Mouse (Mus musculus): ENCODE results near the gene Mad1l1.

The Mad1l1 gene

DNA sequence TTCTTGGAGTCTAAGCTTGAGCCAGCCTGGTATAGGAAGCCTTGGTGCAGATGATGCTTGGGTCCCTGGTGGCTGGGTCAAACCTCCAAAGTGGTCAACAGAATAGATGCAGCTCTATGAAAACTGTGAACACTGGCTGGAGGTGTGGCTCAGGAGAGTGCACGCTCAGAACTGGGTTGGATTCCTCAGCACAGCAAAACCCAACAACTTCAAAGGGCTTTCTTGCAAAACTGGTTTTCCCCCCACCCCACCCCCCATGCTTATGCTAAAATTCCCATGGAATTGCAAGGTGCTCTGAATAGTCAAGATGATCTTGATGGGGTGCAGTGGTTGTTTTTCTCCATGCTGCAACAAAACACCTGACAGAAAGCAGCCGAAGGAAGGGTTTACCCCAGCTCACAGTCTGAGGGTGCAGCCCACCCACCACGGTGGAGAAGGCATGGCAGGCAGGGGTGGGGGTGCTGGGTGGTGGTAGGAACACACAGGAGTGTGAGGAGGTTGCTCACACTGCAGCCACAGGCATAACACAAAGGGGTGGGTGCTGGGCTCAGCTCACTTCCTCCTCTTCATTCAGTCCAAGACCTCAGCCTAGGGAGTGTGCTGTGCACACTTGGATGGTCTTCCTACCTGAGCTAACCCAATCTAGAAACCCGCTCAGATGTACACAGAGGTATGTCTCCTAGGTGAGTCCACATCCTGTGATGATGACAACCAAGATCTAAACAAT lies 197.5 kb downstream of the Mad1l1 start:
- DNase-seq: no peak

DNA sequence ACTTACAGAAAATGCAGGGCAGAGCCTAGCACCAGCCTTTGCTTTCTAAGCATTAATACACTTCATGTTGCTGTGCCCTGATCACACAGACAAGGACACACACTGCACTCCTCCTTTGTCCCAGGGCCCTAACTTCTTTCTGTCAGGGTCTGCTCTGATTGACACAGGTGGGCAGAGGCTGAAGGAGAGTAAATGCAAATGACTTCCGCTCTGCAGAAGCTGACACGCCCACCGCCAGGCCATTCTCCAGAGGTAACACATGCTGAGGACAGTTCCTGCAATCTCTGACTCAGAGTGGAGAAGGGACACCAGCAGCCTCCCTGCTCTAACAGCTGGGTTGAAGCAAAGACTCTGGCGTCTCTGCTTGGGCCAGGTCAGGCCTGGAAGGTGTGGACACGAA lies 198.2 kb downstream of the Mad1l1 start:
- no peak for DNase-seq

DNA sequence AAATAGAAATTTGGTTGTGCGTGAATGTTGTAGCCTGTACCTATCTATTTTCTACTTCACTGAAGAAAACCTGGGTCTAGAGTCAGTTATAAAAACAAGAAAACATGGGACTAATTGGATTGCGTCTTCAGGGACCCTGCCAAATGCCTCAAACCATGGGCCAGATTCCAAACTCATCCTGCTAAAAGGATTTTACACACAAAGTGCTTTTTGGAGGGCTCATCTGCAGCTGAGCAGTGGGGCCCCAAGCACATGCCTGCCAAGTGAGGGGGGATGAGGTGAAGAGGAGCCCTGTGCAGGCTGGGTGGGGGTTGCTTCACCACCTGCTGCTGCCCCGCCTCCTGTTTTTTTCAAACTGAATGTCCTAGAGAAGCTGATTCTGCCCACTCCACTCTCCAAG lies 199.4 kb downstream of the Mad1l1 start:
- no peak for DNase-seq

- DNase-seq: peak; percentile 49
Measured at GRCm38 (mm10) chr5:140118921-140119320, 202.4 kb downstream of the Mad1l1 start.

- DNase-seq: no peak
Measured at GRCm38 (mm10) chr5:140117968-140118367, 203.4 kb downstream of the Mad1l1 start.

- peak; percentile 32 for DNase-seq
Measured at GRCm38 (mm10) chr5:140115434-140116271, 205.7 kb downstream of the Mad1l1 start.

GRCm38 (mm10) chr5:140114512-140115060 lies 206.8 kb downstream of the Mad1l1 start:
- no peak for DNase-seq

DNA sequence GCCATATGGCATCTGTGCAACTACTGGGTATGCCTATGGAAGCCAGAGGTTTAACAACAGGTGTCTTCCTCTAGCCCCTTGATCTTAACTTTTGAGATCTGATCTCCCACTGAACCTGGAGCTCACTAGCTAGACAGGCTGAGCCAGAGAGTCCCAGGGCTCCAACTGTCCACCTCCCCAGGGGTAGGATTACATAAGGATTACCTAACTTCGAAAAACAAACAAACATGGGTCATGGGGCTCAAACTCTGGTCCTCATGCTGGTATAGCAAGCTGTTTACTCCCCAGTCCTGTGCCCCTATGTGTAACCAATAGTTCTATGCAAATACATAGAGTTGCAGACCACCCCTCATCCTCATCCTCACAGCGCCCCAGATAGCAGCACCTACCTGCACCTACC lies 208.1 kb downstream of the Mad1l1 start:
- no peak for DNase-seq

DNA sequence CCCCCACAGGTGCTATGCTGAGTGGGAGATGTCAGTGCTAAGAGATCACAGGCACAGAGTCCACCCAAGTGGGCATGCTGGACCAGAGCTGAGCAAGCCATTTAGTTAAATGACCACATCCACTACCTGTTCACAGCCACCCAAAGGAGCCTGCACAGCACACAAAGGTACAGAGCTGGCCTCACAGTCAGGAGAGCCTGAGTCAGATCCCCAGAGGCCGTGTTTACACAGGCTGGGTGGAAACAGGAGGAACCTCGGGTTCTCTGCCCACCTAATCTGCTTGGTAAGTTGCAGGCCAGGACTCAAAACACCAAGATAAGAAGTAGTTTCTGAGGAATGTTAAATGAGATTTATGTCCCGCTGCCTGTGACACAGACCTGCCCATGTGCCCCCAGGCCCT lies 211.3 kb downstream of the Mad1l1 start:
- DNase-seq: no peak

- no peak for DNase-seq
Measured at GRCm38 (mm10) chr5:140107907-140108306, 213.4 kb downstream of the Mad1l1 start.

DNA sequence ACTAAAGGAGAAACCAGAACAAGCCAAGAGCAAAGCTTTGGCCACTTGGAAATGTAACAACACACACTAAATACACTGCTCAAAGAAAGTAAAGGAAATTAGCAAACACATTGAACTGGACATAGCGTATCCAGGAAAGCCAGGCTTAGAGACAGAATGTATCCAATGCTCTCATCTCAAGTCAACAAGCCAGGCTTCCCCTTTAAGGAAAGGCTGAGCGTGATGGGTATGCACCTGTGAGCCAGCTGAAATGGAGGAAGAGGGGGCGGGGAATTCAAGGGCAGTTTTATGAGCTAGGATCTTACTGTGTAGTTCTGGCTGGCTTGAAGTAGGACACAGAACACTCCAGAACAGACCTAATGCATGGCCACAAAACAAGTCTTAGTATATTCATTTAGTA lies 215.3 kb downstream of the Mad1l1 start:
- DNase-seq: no peak

DNA sequence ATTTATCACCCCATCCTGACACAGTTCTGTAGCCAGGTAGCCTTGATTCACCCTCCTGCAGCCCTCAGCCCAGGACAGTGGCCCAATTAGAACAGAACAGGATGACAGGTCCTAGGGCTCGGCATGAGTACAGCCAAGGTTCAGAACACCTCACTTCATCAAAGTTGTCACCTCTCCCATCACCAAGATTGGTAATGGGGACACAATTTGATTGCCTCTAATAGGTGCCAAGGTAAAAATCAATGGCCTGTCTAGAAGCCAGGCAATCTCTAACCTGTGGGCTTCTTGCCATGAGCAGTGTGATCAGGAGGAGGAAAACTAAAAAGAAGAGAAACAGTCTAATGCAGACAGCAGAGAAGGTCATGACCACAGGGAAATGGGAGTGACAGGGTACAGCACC lies 216.5 kb downstream of the Mad1l1 start:
- no peak for DNase-seq

- DNase-seq: no peak
Measured at GRCm38 (mm10) chr5:140102731-140103130, 218.6 kb downstream of the Mad1l1 start.

GRCm38 (mm10) chr5:140101409-140102009 lies 219.8 kb downstream of the Mad1l1 start:
- no peak for DNase-seq

DNA sequence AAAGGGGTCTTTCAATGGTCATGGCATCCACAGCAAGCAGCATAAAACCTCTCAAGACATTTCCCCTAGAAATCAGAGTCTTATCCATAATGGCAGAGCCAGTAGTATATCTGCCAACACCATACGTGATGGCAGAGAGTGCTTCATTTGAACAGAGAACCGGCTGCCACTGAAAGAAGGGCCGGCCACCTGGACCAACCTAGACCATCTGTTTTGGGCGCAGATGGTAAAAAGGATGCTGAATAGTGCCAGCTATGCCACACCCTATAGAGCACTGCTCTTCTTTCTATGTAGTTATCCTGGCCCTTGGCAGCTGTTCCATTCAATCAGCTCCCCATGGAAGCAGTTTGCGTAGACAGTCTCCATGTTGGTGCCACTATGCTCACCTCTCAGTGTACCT lies 222.6 kb downstream of the Mad1l1 start:
- peak; percentile 90 for DNase-seq

- DNase-seq: peak; percentile 32
Measured at GRCm38 (mm10) chr5:140095203-140095602, 226.1 kb downstream of the Mad1l1 start.

DNA sequence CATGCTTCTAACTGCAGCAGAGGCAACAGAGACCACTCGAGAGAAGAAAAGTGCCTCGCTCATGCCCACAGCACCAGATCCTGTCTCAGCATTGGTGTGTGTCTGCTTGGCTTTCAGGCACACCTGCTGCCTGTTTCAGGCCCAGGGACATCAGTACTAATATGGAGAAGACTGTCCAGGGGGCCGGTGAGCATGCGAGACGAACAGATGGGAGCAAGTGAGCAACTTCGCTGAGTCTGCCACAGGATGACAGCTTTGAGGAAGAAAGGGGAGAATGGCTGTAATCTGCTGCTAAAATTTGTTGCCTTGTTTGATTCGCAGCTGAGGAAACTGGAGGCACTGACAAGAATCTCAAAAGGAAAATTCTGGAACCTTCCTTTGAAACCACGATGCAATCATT lies 227.9 kb downstream of the Mad1l1 start:
- no peak for DNase-seq

- peak; percentile 72 for DNase-seq
Measured at GRCm38 (mm10) chr5:140091601-140092000, 229.8 kb downstream of the Mad1l1 start.

DNA sequence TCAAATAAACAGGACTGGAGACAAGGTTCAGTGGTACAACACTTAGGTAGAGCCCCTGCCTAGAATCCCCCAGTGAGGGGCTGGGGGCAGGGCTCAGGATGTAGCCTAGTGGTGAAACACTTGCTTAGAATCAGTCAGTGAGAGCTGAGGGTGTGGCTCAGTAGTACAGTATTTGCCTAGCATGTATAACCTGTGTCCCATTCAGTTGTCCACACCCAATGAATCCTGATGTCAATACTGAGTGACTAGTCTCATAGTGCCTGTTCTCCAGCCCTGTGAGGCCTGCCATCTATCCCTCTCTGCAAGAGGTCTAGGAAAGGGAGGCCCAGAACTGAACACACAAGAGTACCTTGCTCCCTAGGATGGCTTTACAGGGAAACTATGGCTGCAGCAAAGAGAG lies 232.1 kb downstream of the Mad1l1 start:
- DNase-seq: no peak

DNA sequence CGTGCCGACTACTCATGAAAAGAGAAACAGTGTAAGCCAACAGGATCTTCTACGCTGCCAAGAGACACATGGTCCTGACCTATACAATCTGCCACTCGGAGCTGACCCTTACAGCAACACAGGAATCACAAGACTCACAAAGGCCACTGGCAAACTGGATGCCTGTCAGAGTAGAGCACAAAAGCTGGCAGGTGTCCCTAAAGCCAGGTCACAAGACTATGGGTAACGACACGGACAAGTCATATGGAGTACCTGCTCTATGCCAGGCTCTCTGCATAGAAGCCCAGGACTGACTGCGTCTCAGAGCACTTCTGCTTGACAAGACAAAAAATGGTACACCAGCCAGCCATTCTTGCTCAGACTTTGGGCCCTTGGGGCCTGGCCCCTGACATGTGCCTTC lies 234.1 kb downstream of the Mad1l1 start:
- DNase-seq: no peak

DNA sequence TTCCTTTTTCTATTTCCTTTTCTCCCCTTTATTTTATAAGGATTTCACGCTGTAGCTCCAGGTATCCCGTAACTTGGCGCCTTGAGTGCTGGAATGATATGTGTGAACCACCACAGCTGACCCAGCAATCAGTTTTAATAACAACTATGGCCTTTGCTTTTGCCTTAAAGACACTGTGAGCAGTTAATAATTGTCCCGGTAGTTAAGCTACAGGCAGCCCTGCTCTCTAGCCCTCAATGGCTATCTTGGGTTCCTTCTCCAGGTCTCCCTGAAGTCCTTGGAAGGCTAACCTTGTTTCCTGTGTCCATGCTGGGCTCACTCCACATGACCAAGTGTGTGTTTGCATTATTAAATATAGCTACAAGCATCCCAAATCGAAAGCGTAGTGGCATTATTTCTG lies 237.0 kb downstream of the Mad1l1 start:
- no peak for DNase-seq

- DNase-seq: no peak
Measured at GRCm38 (mm10) chr5:140083911-140084310, 237.4 kb downstream of the Mad1l1 start.

DNA sequence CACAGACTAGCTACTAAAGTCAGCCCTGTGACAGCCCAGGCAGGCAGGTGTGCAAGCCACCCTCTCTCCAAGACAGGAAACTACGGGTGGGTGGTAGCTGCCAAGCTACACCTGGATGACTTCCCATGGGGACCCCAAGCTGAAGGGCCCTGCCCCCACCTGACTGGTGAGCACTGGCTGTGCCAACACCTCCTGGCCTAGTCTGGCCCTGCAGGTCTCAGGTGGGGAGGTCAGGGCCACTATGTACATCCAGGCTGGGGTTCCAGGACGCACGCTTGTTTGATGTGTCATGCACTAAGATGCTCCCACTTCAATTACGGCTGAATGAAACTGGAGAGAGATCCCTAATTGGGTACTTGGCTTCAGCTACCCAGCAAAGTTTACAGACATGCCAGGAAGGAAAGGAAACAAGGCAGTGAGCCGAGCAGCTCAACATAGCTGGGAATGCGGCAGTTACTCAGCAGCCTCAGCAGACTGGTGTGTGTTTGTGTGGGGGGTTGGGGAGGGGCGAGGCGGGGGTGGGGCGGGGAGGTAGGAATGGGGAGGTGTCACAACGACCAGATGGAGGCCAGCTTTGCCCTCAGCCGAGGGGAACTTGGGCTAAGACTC lies 239.0 kb downstream of the Mad1l1 start:
- no peak for DNase-seq
